Mouse (Mus musculus) bone marrow, adult 2 months (tissue): ENCODE measurements around the gene Krt24.

Source experiments
- CTCF ChIP-seq: fragments of 200-500 bp; IDR thresholded peaks from 2 replicates; pipeline ENCODE4 v1.5.1; 2011; ENCODE audit warnings: low read length, control low read depth; ENCODE audit not compliant: control insufficient read depth, insufficient read depth
- POLR2A ChIP-seq: fragments of 200-500 bp; IDR thresholded peaks from 2 replicates; pipeline ENCODE4 v1.6.1; 2011; ENCODE audit warnings: low read depth, mild to moderate bottlenecking, control low read depth, low read length, borderline replicate concordance; ENCODE audit not compliant: control insufficient read depth

DNA sequence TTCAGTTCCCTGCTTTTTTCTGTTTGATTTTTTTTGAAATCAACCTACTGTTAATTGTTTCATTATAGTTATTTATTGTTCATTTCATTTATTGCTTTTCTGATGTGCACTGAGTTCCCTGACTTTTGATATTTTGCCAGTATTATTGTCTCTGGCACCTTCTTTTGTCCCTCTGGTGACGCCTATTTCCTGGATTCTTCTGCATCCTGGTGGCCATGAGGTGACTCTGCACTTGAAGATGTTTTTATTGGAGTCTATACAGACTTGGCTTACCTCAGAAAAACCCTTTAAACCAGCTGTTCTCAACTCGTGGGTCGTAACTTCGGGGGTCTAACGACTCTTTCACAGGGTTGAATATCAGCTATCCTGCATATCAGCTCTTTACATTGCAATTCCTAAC is 10.0 kb upstream of the Krt24 start:
- TF ChIP-seq CTCF (no peak), POLR2A (no peak)
